Mouse (Mus musculus): ENCODE data around the gene Car10. TPM values are rescaled to one million over a fixed set of nuclear protein-coding genes. Genes with fewer than 3 reads are reported as not detected.

The Car10 gene
- total and polyA plus RNA-seq, 3 experiments: not detected

GRCm38 (mm10) chr11:93364171-93364570 is 266.3 kb downstream of the Car10 start:
- DNase-seq (ENCODE audit: low read depth, low spot score): no peak
- Histone ChIP-seq H3K27ac (ENCODE audit: control insufficient read depth, low read depth, low read length) (no peak overlapping the region), H3K36me3 (ENCODE audit: control insufficient read depth in 1 of 2, insufficient read depth in 2 of 2, low read length in 2 of 2) (no peaks in the 10 kb centered on the region), H3K79me2 (ENCODE audit: control insufficient read depth, insufficient read depth, low read length, poor library complexity) (no peaks in the 10 kb centered on the region), H3K4me1 (ENCODE audit: control insufficient read depth in 1 of 2, insufficient read depth in 2 of 2, low read length in 2 of 2) (no peaks in the 10 kb centered on the region), H3K4me3 (ENCODE audit: control insufficient read depth in 1 of 2, insufficient read depth in 1 of 2, low read depth in 2 of 2, low read length in 2 of 2) (no peak overlapping the region), H3K9ac (ENCODE audit: control insufficient read depth, low read depth, low read length, poor library complexity, severe bottlenecking) (no peak overlapping the region), H3K9me3 (replicated peaks; ENCODE audit: insufficient read depth, low read length) (no peaks in the 10 kb centered on the region), H3K27me3 (ENCODE audit: control insufficient read depth in 1 of 2, insufficient read depth in 2 of 2, low read length in 2 of 2) (no peaks in the 10 kb centered on the region)
- no peak for TF ChIP-seq USF1 (IDR thresholded peaks at IDR 0.05; ENCODE audit: low read depth, low read length)
- TF ChIP-seq MYC (IDR thresholded peaks at IDR 0.05; ENCODE audit: low read depth, low read length): no peak
- no peak for TF ChIP-seq ZNF384 (IDR thresholded peaks at IDR 0.05; ENCODE audit: low read depth, low read length)
- TF ChIP-seq POLR2A (IDR thresholded peaks at IDR 0.05; ENCODE audit: control insufficient read depth in 1 of 2, insufficient read depth in 1 of 2, low read depth in 1 of 2, low read length in 2 of 2, poor library complexity in 1 of 2): no peak
- no peak for TF ChIP-seq RAD21 (IDR thresholded peaks at IDR 0.05; ENCODE audit: low read depth, low read length)
- no peak for TF ChIP-seq TAL1 (IDR thresholded peaks at IDR 0.05; ENCODE audit: low read length)
- no peak for TF ChIP-seq SMC3 (IDR thresholded peaks at IDR 0.05; ENCODE audit: low read depth, low read length)
- no peak for TF ChIP-seq ZC3H11A (IDR thresholded peaks at IDR 0.05; ENCODE audit: low read depth, low read length)
- TF ChIP-seq KAT2A (conservative IDR thresholded peaks at IDR 0.05; ENCODE audit: low read depth, low read length): no peak
- TF ChIP-seq POLR2AphosphoS5 (IDR thresholded peaks at IDR 0.05; ENCODE audit: borderline replicate concordance, low read depth, low read length): no peak
- TF ChIP-seq ETS1 (IDR thresholded peaks at IDR 0.05; ENCODE audit: low read depth, low read length): no peak

- no peaks in the 10 kb centered on the region for H3K27me3 ChIP-seq (ENCODE audit: control insufficient read depth in 1 of 2, insufficient read depth in 2 of 2, low read length in 2 of 2)
- H3K9me3 ChIP-seq (replicated peaks; ENCODE audit: insufficient read depth, low read length): no peaks in the 10 kb centered on the region
- H3K9ac ChIP-seq (ENCODE audit: control insufficient read depth, low read depth, low read length, poor library complexity, severe bottlenecking): no peak overlapping the region
- H3K4me1 ChIP-seq (ENCODE audit: control insufficient read depth in 1 of 2, insufficient read depth in 2 of 2, low read length in 2 of 2): no peaks in the 10 kb centered on the region
- no peaks in the 10 kb centered on the region for H3K79me2 ChIP-seq (ENCODE audit: control insufficient read depth, insufficient read depth, low read length, poor library complexity)
- H3K4me3 ChIP-seq (ENCODE audit: control insufficient read depth in 1 of 2, insufficient read depth in 1 of 2, low read depth in 2 of 2, low read length in 2 of 2): no peak overlapping the region
- DNase-seq (ENCODE audit: low read depth, low spot score): no peak
- H3K27ac ChIP-seq (ENCODE audit: control insufficient read depth, low read depth, low read length): no peak overlapping the region
- TF ChIP-seq GABPA (IDR thresholded peaks at IDR 0.05; ENCODE audit: low read depth, low read length) (no peak), E2F4 (IDR thresholded peaks at IDR 0.05; ENCODE audit: borderline replicate concordance, low read depth, low read length) (no peak), CTCF (IDR thresholded peaks at IDR 0.05 in 2 of 3, conservative IDR thresholded peaks at IDR 0.05 in 1 of 3; ENCODE audit: control insufficient read depth in 1 of 3, insufficient read depth in 1 of 3, low read depth in 2 of 3, low read length in 3 of 3, poor library complexity in 1 of 3, severe bottlenecking in 1 of 3) (no peak), ZMIZ1 (IDR thresholded peaks at IDR 0.05; ENCODE audit: low read depth, low read length) (no peak), CHD2 (IDR thresholded peaks at IDR 0.05; ENCODE audit: low read length) (no peak), BHLHE40 (IDR thresholded peaks at IDR 0.05; ENCODE audit: borderline replicate concordance, low read depth, low read length) (no peak), MAZ (IDR thresholded peaks at IDR 0.05; ENCODE audit: low read depth, low read length) (no peak), ETS1 (IDR thresholded peaks at IDR 0.05; ENCODE audit: low read depth, low read length) (no peak), EP300 (IDR thresholded peaks at IDR 0.05; ENCODE audit: low read depth in 1 of 2, low read length in 2 of 2) (no peak), SIN3A (IDR thresholded peaks at IDR 0.05; ENCODE audit: low read length) (no peak), CHD1 (IDR thresholded peaks at IDR 0.05; ENCODE audit: low read depth, low read length) (no peak), JUND (IDR thresholded peaks at IDR 0.05; ENCODE audit: low read depth, low read length) (no peak), KAT2A (conservative IDR thresholded peaks at IDR 0.05; ENCODE audit: low read depth, low read length) (no peak), USF2 (IDR thresholded peaks at IDR 0.05; ENCODE audit: borderline replicate concordance in 1 of 2, insufficient read depth in 1 of 2, low read depth in 1 of 2, low read length in 2 of 2) (no peak), NRF1 (IDR thresholded peaks at IDR 0.05; ENCODE audit: insufficient read depth, low read depth, low read length, poor library complexity, severe bottlenecking) (no peak), POLR2AphosphoS2 (IDR thresholded peaks at IDR 0.05; ENCODE audit: low read length) (no peak), MAX (IDR thresholded peaks at IDR 0.05; ENCODE audit: low read length) (no peak)
- no peaks in the 10 kb centered on the region for H3K36me3 ChIP-seq (ENCODE audit: control insufficient read depth in 1 of 2, insufficient read depth in 2 of 2, low read length in 2 of 2)
These were observed 269.4 kb downstream of the Car10 start for GRCm38 (mm10) chr11:93367244-93367643.

All from MEL (cell line).